Mouse (Mus musculus): ENCODE results near the gene 4930562C15Rik. TPM values are rescaled to one million over a fixed set of nuclear protein-coding genes. Genes with fewer than 3 reads are reported as not detected.

The 4930562C15Rik gene
- polyA plus RNA-seq, 1 experiment from 2014 or later, result 0.16 TPM

DNA sequence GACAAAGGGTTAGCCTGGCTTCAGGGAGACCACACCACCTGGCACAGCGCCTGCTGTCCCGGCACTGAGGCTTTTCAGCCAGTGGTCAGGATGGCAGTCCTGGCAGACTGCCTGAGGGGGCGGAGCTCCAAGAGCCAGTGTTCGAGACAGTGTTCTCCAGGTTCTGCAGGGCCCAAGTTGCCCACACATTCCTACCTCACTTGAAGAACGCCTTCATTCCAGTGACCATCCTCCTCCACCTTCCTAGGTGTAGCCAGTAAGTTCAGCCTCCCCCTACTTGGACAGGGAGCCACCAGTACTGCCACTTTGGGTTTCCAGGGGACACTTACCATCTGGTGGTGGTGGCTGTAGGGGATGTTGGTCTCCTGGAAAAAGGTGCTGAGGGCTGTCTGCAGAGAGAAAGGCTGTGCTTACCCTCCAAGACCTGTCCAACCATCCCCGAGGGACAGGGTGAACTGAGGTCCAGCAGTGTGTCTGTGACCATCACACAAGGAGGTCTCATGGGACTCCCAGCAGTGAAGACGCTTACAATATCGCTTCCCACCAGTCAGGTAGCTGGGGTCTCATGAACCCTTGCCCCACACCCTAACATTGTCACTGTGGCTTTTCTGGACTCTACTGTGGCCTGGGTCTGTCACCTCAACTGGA, 40.9 kb downstream of the 4930562C15Rik start:
- no peak overlapping the region for H3K4me3 ChIP-seq (ENCODE audit: inconsistent target)
- H3K36me3 ChIP-seq (ENCODE audit: inconsistent target), result peaks cover 21% of the 10 kb centered on the region
- H3K79me2 ChIP-seq (ENCODE audit: inconsistent target), result peaks cover 52% of the 10 kb centered on the region
- H3K27ac ChIP-seq, result peak overlapping the region; percentile 92
- WGBS (ENCODE audit: missing documents), result 82% methylated on average over 8 of the region's 8 CpGs

- WGBS (ENCODE audit: missing documents), result 12% methylated on average over 3 of the region's 4 CpGs
- Histone ChIP-seq H3K4me3 (ENCODE audit: inconsistent target) (peak overlapping the region; percentile 80), H3K27ac (peak overlapping the region; percentile 92), H3K79me2 (ENCODE audit: inconsistent target) (peaks cover 52% of the 10 kb centered on the region), H3K36me3 (ENCODE audit: inconsistent target) (peaks cover 21% of the 10 kb centered on the region)
These were observed 42.0 kb downstream of the 4930562C15Rik start for GRCm38 (mm10) chr16:4877195-4877594.

DNA sequence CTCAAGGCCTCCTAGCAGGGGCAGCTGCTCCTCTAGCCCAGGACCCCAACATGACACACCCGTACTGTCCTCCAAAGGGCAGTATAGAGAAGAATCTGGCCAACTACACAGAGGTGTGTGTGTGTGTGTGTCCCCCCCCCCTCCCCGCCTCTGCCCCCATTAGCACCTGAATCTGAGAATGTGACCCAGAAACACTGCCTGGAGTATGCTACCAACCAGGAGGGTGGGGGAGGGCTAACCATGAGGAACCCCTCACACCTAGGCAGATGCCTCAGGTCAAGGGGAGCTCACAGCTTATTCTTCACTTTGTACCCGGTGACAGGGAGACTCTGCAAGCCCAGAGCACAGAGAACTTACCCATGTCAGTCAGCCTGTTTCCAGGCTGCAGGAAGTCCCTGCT, 42.5 kb downstream of the 4930562C15Rik start:
- peak overlapping the region; percentile 80 for H3K4me3 ChIP-seq (ENCODE audit: inconsistent target)
- whole genome bisulfite sequencing (ENCODE audit: missing documents), result 54% methylated on average over 2 of the region's 3 CpGs
- peaks cover 21% of the 10 kb centered on the region for H3K36me3 ChIP-seq (ENCODE audit: inconsistent target)
- peaks cover 52% of the 10 kb centered on the region for H3K79me2 ChIP-seq (ENCODE audit: inconsistent target)
- H3K27ac ChIP-seq, result peak overlapping the region; percentile 92

- Histone ChIP-seq H3K27ac (peak overlapping the region; percentile 92), H3K4me3 (ENCODE audit: inconsistent target) (peak overlapping the region; percentile 80), H3K36me3 (ENCODE audit: inconsistent target) (peaks cover 21% of the 10 kb centered on the region), H3K79me2 (ENCODE audit: inconsistent target) (peaks cover 52% of the 10 kb centered on the region)
- 3% methylated on average over 5 of the region's 5 CpGs for WGBS (ENCODE audit: missing documents)
These were observed 43.1 kb downstream of the 4930562C15Rik start for GRCm38 (mm10) chr16:4878192-4878885.

DNA sequence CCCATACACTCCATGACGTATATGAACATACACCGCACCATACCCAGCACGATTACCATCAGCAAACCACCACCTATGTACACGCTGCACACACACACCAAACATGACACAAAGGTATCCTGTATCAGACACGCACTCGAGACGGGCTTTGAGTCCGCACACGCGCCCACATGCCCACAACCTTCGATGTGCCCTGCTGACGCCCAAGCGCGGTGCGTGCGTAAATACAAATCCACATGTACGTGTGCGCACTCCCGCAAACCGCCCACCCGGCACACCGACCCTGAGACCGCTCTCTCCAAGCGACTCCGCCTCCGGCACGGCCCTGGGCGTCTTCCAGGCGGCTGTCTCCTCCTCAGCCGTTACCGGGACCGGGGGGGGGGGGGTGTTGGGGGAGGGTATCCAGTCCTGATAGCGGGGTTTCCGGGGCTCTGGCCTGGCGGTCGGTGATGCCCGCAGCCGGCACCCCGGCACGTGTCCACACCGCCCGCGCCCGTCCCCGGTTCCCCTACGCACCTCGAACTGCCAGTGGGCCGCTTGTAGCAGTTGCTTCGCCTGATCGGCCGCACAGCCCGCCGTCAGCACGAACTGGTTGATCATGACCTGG, 44.0 kb downstream of the 4930562C15Rik start:
- under 1% methylated on average over 32 of the region's 54 CpGs for WGBS (ENCODE audit: missing documents)
- peak overlapping the region; percentile 80 for H3K4me3 ChIP-seq (ENCODE audit: inconsistent target)

GRCm38 (mm10) chr16:4879708-4880124, 44.5 kb downstream of the 4930562C15Rik start:
- peaks cover 46% of the 10 kb centered on the region for H3K79me2 ChIP-seq (ENCODE audit: inconsistent target)
- H3K4me3 ChIP-seq (ENCODE audit: inconsistent target), result peak overlapping the region; percentile 80
- under 1% methylated on average over 40 of the region's 40 CpGs for WGBS (ENCODE audit: missing documents)
- H3K27ac ChIP-seq, result peak overlapping the region; percentile 94
- peaks cover 14% of the 10 kb centered on the region for H3K36me3 ChIP-seq (ENCODE audit: inconsistent target)

More for the DNA sequence above, 44.0 kb downstream of the 4930562C15Rik start:
- Histone ChIP-seq H3K27ac (peak overlapping the region; percentile 92), H3K36me3 (ENCODE audit: inconsistent target) (peaks cover 19% of the 10 kb centered on the region), H3K79me2 (ENCODE audit: inconsistent target) (peaks cover 51% of the 10 kb centered on the region)

DNA sequence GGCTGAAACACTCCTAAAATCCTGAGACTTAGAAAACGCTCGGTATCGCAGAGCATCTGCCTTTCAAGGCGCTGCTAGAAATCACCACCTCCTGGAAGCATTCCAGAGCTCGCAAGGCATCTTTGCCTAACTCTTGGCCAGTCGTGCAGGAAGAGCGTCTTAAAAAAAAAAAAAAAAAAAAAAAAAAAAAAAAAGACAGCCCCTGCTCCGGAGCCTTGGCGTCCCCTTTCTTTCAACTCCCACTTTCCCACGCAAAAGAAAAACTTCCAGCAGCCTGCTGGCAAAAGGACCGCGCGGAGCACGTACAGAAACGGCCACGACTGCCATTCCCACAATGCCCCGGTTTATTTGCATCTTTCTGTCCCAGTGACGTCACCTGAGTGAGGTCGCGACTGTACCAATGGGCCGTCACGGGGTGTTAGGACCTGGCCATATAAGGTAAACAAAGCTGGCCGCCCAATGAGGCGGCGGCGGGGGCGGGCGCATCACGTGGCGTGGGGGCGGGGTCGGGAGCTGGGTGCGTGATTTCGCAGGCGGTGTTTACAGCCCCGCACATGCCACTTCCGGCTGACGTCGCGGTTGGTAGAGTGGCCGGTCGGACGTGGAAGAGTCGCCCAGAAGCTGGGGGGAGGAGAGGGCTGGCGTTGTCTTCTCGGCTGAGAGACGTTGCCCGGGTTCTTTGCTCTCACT, 45.1 kb downstream of the 4930562C15Rik start, which contains the start of gene Ubald1:
Gene Ubald1 (minus strand): TSS at position 180 of the 690 bp plus-strand sequence.
- Histone ChIP-seq H3K4me3 (ENCODE audit: inconsistent target) (peak within 1 kb of the TSS; percentile 80), H3K36me3 (ENCODE audit: inconsistent target) (peaks cover 9% of the 10 kb centered on the region; the same call in 1 of the 2 replicates), H3K27ac (peak within 1 kb of the TSS; percentile 94), H3K79me2 (ENCODE audit: inconsistent target) (peaks cover 40% of the 10 kb centered on the region)
- under 1% methylated on average over 41 of the region's 48 CpGs for WGBS (ENCODE audit: missing documents)

- peak overlapping the region; percentile 71 for H3K4me3 ChIP-seq (ENCODE audit: inconsistent target)
- WGBS (ENCODE audit: missing documents), result 87% methylated on average over 10 of the region's 10 CpGs
- H3K27ac ChIP-seq, result peak overlapping the region; percentile 93
- peaks cover 36% of the 10 kb centered on the region for H3K79me2 ChIP-seq (ENCODE audit: inconsistent target)
- H3K36me3 ChIP-seq (ENCODE audit: inconsistent target), result no peaks in the 10 kb centered on the region
These were observed 46.5 kb downstream of the 4930562C15Rik start for GRCm38 (mm10) chr16:4881400-4882351.

DNA sequence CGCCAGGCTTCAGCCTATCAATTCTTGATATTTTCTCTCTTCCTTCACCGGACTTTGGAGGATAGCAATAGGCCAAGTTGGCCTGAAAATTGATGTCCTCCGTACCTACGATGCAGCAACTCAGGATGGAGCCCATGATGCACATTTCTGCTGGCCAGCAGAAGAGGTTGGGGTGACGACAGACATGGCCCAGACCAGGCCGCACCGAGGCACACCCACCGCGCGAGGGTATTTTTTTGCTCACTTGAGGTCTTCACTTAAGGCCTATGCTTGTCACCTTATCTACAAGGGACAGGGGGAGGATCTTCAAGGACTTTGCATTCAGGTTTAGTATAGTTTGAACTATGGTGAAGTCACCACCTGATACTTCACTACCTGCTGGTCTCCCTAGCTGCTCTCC, 49.7 kb downstream of the 4930562C15Rik start:
- Histone ChIP-seq H3K36me3 (ENCODE audit: inconsistent target) (no peaks in the 10 kb centered on the region), H3K4me3 (ENCODE audit: inconsistent target) (no peak overlapping the region), H3K79me2 (ENCODE audit: inconsistent target) (peaks cover 43% of the 10 kb centered on the region), H3K27ac (peak overlapping the region; percentile 89; the same call in 1 of the 2 replicates)
- WGBS (ENCODE audit: missing documents), result 94% methylated on average over 10 of the region's 10 CpGs

DNA sequence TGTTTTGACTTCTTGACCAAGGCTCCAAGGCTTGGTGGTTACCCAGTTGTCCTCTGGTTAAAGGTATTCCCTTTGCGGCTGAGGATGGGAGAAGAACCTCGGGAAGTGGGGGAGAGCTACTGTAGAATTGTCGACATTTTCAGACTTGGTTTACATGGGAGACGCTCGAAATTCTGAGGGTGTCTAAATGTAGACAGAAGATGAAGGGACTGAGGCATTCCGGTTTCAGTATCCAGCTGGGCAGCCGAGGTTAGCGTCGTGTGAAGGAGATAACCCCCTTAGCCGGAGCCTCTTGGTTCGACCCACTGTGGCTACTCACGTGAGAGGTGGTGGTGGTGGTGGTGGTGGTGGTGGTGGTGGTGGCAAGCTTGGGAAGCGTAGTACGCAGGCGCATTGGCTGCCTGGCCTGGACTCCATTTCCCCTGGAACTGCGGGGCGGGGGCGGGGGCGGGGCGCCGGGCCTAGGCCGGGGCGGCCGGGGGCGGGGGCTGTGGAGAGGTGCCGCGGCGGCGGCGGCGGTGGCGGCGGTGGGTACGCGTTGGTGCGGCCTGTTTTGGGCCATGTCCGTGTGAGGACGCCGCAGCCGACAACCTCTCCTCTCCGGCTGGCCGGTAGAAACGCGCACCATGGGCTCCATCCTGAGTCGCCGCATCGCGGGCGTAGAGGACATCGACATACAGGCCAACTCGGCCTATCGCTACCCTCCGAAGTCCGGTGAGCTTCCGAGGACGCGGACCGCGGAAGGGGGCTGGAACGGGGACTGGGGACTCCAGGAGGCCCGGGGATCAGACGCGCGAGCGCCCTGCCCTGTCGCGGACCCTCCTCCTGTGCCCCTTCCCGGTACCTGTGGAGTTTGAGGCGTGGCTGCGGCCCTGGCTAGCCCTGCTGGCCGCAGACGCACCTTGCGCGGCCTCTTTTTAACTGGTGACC, 50.8 kb downstream of the 4930562C15Rik start, which contains the start of gene Mgrn1:
Gene Mgrn1 (plus strand): TSS at position 490 of the 930 bp plus-strand sequence.
- H3K79me2 ChIP-seq (ENCODE audit: inconsistent target), result peaks cover 54% of the 10 kb centered on the region
- WGBS (ENCODE audit: missing documents), result under 1% methylated on average over 59 of the region's 74 CpGs
- peak within 1 kb of the TSS; percentile 69 for H3K4me3 ChIP-seq (ENCODE audit: inconsistent target)
- H3K36me3 ChIP-seq (ENCODE audit: inconsistent target), result no peaks in the 10 kb centered on the region
- H3K27ac ChIP-seq, result peak within 1 kb of the TSS; percentile 89

DNA sequence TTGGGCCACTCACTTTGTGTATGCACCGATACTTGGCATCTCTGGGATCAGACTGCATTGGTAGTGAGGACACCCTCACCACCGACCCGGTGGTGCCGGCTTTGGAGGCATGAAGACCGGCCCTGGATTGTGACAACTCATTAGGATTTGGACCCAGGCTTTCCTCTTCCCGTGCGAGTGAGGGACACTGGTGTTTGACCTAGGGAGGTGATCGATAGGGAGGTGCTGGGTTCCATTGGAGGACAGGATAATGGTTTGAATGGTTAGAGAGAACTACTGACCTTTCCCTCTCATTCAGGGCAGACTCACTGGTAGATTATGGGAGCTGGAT, 51.4 kb downstream of the 4930562C15Rik start:
- H3K36me3 ChIP-seq (ENCODE audit: inconsistent target), result no peaks in the 10 kb centered on the region
- peaks cover 60% of the 10 kb centered on the region for H3K79me2 ChIP-seq (ENCODE audit: inconsistent target)
- WGBS (ENCODE audit: missing documents), result 9% methylated on average over 8 of the region's 8 CpGs
- peak overlapping the region; percentile 69 for H3K4me3 ChIP-seq (ENCODE audit: inconsistent target)
- peak overlapping the region; percentile 39 for H3K27ac ChIP-seq

DNA sequence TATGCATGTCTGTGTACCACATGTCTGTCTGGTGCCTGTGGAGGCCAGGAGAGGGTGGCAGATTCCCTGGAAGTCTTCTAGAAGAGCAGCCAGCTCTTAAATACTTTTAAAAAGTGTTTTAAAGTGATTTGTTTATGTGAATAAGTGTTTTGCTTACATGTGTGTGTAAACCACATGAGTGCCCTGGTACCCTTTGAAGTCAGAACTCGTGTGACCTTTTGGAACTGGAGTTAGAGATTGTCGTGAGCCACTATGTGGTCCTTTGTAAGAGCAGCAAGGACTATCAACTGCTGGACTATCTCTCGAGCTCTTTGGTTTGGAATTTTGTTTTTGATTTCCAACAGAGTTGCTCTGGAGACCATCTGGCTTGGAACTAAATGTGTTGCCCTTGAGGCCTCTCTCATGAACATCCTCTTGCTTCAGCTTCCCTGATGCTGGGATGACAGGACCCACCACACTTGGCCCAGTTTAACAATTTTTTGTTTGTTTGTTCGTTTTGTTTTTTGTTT, 55.0 kb downstream of the 4930562C15Rik start:
- no peak overlapping the region for H3K4me3 ChIP-seq (ENCODE audit: inconsistent target)
- WGBS (ENCODE audit: missing documents), result 99% methylated on average over 4 of the region's 4 CpGs
- H3K36me3 ChIP-seq (ENCODE audit: inconsistent target), result no peaks in the 10 kb centered on the region
- peaks cover 91% of the 10 kb centered on the region for H3K79me2 ChIP-seq (ENCODE audit: inconsistent target)
- no peak overlapping the region for H3K27ac ChIP-seq
